In genomic region chr15:94628463-94628829, GRCm38 (mm10) we compare ENCODE assay signal across 8 mouse cellular contexts. TPM values are rescaled to one million over a fixed set of nuclear protein-coding genes. Genes with fewer than 3 reads are reported as not detected.
A peak's percentile ranks its signal among the peaks of the same experiment; 100 is the strongest.
DNase-seq lines count a peak whose midpoint lies in the region; ATAC-seq and TF ChIP-seq lines count a peak whose summit lies in the region.

No protein-coding gene starts in this region.

- H3K27me3 ChIP-seq in kidney, embryonic 15.5 days = peaks cover 20% of the 10 kb centered on the region
- H3K27me3 ChIP-seq in embryonic facial prominence, embryonic 15.5 days = peaks cover 12% of the 10 kb centered on the region
- peaks cover 5% of the 10 kb centered on the region; the same call in 1 of the 2 replicates for H3K27me3 ChIP-seq in intestine, postnatal 0 days (replicated peaks; ENCODE audit: control insufficient read depth, insufficient read depth, low read length)
- peaks cover 5% of the 10 kb centered on the region; the same call in 1 of the 2 replicates for H3K27me3 ChIP-seq in neural tube, embryonic 12.5 days (replicated peaks)

- no peak for ATAC-seq in kidney, embryonic 15.5 days (replicated peaks; ENCODE audit: low FRiP score)
- no peak for ATAC-seq in embryonic facial prominence, embryonic 15.5 days (ENCODE audit: insufficient number of reproducible peaks, low FRiP score, low TSS enrichment, low read depth)
- no peak for ATAC-seq in intestine, postnatal 0 days
- ATAC-seq in neural tube, embryonic 12.5 days (ENCODE audit: low FRiP score, low read depth) = 0 out of 2 replicates have a peak, but pooled peaks have one; percentile 10

- H3K4me3 ChIP-seq in kidney, embryonic 15.5 days (replicated peaks) = peak overlapping the region; percentile 65
- H3K4me3 ChIP-seq in embryonic facial prominence, embryonic 15.5 days (replicated peaks) = peak overlapping the region; percentile 61
- peak overlapping the region; percentile 60 for H3K4me3 ChIP-seq in intestine, postnatal 0 days (ENCODE audit: low read depth, low read length)
- H3K4me3 ChIP-seq in neural tube, embryonic 12.5 days = peak overlapping the region; percentile 81

- peak overlapping the region; percentile 99 for H3K4me2 ChIP-seq in kidney, embryonic 15.5 days
- H3K4me2 ChIP-seq in embryonic facial prominence, embryonic 15.5 days (replicated peaks) = peak overlapping the region; percentile 98
- H3K4me2 ChIP-seq in intestine, postnatal 0 days (replicated peaks; ENCODE audit: low read depth) = peak overlapping the region; percentile 98
- H3K4me2 ChIP-seq in neural tube, embryonic 12.5 days (replicated peaks) = peak overlapping the region; percentile 95

- H3K4me1 ChIP-seq in kidney, embryonic 15.5 days = peaks cover 7% of the 10 kb centered on the region
- H3K4me1 ChIP-seq in embryonic facial prominence, embryonic 15.5 days = peaks cover 3% of the 10 kb centered on the region; the same call in 1 of the 2 replicates
- no peaks in the 10 kb centered on the region for H3K4me1 ChIP-seq in intestine, postnatal 0 days (replicated peaks; ENCODE audit: control insufficient read depth, insufficient read depth, low read length)
- no peaks in the 10 kb centered on the region for H3K4me1 ChIP-seq in neural tube, embryonic 12.5 days

- no peaks in the 10 kb centered on the region for H3K36me3 ChIP-seq in kidney, embryonic 15.5 days
- no peaks in the 10 kb centered on the region for H3K36me3 ChIP-seq in embryonic facial prominence, embryonic 15.5 days
- no peaks in the 10 kb centered on the region for H3K36me3 ChIP-seq in intestine, postnatal 0 days (ENCODE audit: control insufficient read depth, insufficient read depth)
- no peaks in the 10 kb centered on the region for H3K36me3 ChIP-seq in neural tube, embryonic 12.5 days

- WGBS in kidney, embryonic 15.5 days = 51% methylated on average over 2 of the region's 2 CpGs
- WGBS in embryonic facial prominence, embryonic 15.5 days = 49% methylated on average over 2 of the region's 2 CpGs
- 51% methylated on average over 2 of the region's 2 CpGs for WGBS in intestine, postnatal 0 days
- WGBS in neural tube, embryonic 12.5 days = 52% methylated on average over 2 of the region's 2 CpGs

- H3K9me3 ChIP-seq in kidney, embryonic 15.5 days (replicated peaks) = no peaks in the 10 kb centered on the region
- no peaks in the 10 kb centered on the region for H3K9me3 ChIP-seq in embryonic facial prominence, embryonic 15.5 days (replicated peaks)
- no peaks in the 10 kb centered on the region for H3K9me3 ChIP-seq in intestine, postnatal 0 days (ENCODE audit: control insufficient read depth)
- H3K9me3 ChIP-seq in neural tube, embryonic 12.5 days = no peaks in the 10 kb centered on the region

- no peak overlapping the region for H3K27ac ChIP-seq in kidney, embryonic 15.5 days
- H3K27ac ChIP-seq in embryonic facial prominence, embryonic 15.5 days (replicated peaks) = no peak overlapping the region
- H3K27ac ChIP-seq in intestine, postnatal 0 days (ENCODE audit: low read depth, low read length) = no peak overlapping the region
- H3K27ac ChIP-seq in neural tube, embryonic 12.5 days = no peak overlapping the region

- H3K9ac ChIP-seq in kidney, embryonic 15.5 days = peak overlapping the region; percentile 62; the same call in 1 of the 2 replicates
- H3K9ac ChIP-seq in embryonic facial prominence, embryonic 15.5 days = peak overlapping the region; percentile 53
- no peak overlapping the region for H3K9ac ChIP-seq in intestine, postnatal 0 days (ENCODE audit: low read depth, low read length)
- peak overlapping the region; percentile 86 for H3K9ac ChIP-seq in neural tube, embryonic 12.5 days

- no peak for TF ChIP-seq CTCF in intestine, postnatal 0 days (IDR thresholded peaks at IDR 0.05; ENCODE audit: low read depth)

- DNase-seq in kidney, adult 8-10 months = no peak
- no peak for DNase-seq in layer of hippocampus, adult 8-10 months (ENCODE audit: low spot score in 2 of 2)
- no peak for DNase-seq in right cerebral cortex, postnatal 25 days
- DNase-seq in urinary bladder, adult 2 months (ENCODE audit: low spot score) = no peak

RNA-seq across cellular contexts. Expression of gene Tmem117, which starts 0.6 kb away (rescaled TPM):
- polyA plus RNA-seq in kidney, embryonic 15.5 days (2015; fragmentation: Nextera tagmentation; extraction: Ambion mirVana) = 8.7 and 8.8 TPM in 2 replicates
- polyA plus RNA-seq in embryonic facial prominence, embryonic 15.5 days (2015; fragmentation: Nextera tagmentation; extraction: Ambion mirVana) = 8.0 and 9.1 TPM in 2 replicates
- 2.7 and 3.8 TPM in 2 replicates for polyA plus RNA-seq in intestine, postnatal 0 days (2015; fragmentation: Nextera tagmentation; extraction: Ambion mirVana)
- polyA plus RNA-seq in neural tube, embryonic 12.5 days (2016; fragmentation: Nextera tagmentation; extraction: Ambion mirVana) = 6.2 and 6.5 TPM in 2 replicates
- 1 to 10 TPM; 7.0 to 9.8 (median 7.7) TPM for total RNA-seq in layer of hippocampus, adult 8-10 months (2022)
- 1.1 and 1.3 TPM in 2 replicates for polyA plus RNA-seq in urinary bladder, adult 2 months (2012; rRNA removed)

RNA-seq across cellular contexts. Expression of gene Twf1, which starts 38.8 kb away (rescaled TPM):
- polyA plus RNA-seq in kidney, embryonic 15.5 days (2015; fragmentation: Nextera tagmentation; extraction: Ambion mirVana) = 88.9 and 90.3 TPM in 2 replicates
- polyA plus RNA-seq in embryonic facial prominence, embryonic 15.5 days (2015; fragmentation: Nextera tagmentation; extraction: Ambion mirVana) = 82.1 and 85.5 TPM in 2 replicates
- polyA plus RNA-seq in intestine, postnatal 0 days (2015; fragmentation: Nextera tagmentation; extraction: Ambion mirVana) = 121 and 122 TPM in 2 replicates
- 95.7 and 97.7 TPM in 2 replicates for polyA plus RNA-seq in neural tube, embryonic 12.5 days (2016; fragmentation: Nextera tagmentation; extraction: Ambion mirVana)
- total RNA-seq in layer of hippocampus, adult 8-10 months (2022) = 10 to 100 TPM; 45.4 to 55.3 (median 50.7) TPM
- polyA plus RNA-seq in urinary bladder, adult 2 months (2012; rRNA removed) = 83.6 and 92.9 TPM in 2 replicates
